Mouse (Mus musculus): ENCODE data around the gene Olfr685. TPM values are rescaled to one million over a fixed set of nuclear protein-coding genes. Genes with fewer than 3 reads are reported as not detected.

The Olfr685 gene
- polyA plus RNA-seq (2012; rRNA removed) = not detected in 2 replicates

DNA sequence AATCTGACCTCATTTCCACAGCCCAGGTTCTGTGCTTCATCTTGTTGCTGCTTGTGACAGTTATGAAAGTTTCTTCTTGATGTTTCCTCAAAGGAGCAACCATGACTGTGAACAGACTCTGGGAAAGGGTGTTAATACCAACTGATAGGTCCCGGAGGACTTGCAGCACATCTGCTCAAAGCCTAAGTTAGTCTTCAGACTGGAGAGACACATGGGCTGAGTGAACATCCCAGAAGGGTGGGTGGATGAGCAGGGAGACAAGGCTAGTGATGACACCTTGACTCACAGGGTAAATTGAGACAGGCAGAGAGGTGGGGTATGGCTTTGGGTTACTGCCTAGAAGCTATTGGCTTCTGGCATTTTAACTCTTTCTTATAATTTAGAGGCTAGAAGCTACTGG lies at the start of gene Olfr685:
Gene Olfr685, minus strand, starts transcription at position 101 of the 400 bp plus-strand sequence.
- WGBS = 82% methylated on average over 1 of the region's 1 CpGs
- TF ChIP-seq POLR2A (IDR thresholded peaks at IDR 0.05; ENCODE audit: low read depth, low read length) = no peak
- TF ChIP-seq CTCF (IDR thresholded peaks at IDR 0.05; ENCODE audit: extremely low read depth, insufficient read length, insufficient replicate concordance, low read depth, low read length) = no peak
- Histone ChIP-seq H3K36me3 (ENCODE audit: control insufficient read depth, insufficient read depth, low read length) (no peaks in the 10 kb centered on the region), H3K4me1 (ENCODE audit: control insufficient read depth, insufficient read depth, insufficient read length, low read length) (no peaks in the 10 kb centered on the region), H3K27ac (ENCODE audit: insufficient read depth, low read depth, low read length) (no peak within 1 kb of the TSS), H3K4me3 (ENCODE audit: low read depth, low read length) (no peak within 1 kb of the TSS), H3K27me3 (ENCODE audit: control insufficient read depth, insufficient read depth, low read length) (no peaks in the 10 kb centered on the region)

DNA sequence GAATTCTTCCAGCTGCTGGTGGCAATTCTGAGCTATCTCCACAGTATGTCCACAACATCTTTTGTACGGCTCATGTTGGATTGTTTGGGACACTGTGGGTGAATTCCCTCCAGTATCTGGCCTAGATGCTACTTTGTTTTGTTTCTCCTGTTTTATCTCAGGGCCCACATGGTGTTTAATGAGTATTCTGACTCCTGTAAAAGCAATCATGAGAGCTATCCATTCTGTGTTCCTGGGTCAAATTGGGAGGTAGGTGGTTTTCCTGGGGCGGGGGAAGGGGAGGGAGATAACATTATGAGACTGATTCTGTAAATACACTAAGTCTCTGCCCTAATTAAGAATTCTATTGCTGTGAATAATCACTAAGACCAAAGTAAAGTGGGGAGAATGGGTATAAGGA lies 43.6 kb upstream of the Olfr685 start:
- H3K36me3 ChIP-seq (ENCODE audit: control insufficient read depth, insufficient read depth, low read length) = no peaks in the 10 kb centered on the region
- TF ChIP-seq POLR2A (IDR thresholded peaks at IDR 0.05; ENCODE audit: low read depth, low read length) (no peak), CTCF (IDR thresholded peaks at IDR 0.05; ENCODE audit: extremely low read depth, insufficient read length, insufficient replicate concordance, low read depth, low read length) (no peak)
- H3K4me3 ChIP-seq (ENCODE audit: low read depth, low read length) = no peak overlapping the region
- 82% methylated on average over 2 of the region's 2 CpGs for WGBS
- no peaks in the 10 kb centered on the region for H3K27me3 ChIP-seq (ENCODE audit: control insufficient read depth, insufficient read depth, low read length)
- no peaks in the 10 kb centered on the region for H3K4me1 ChIP-seq (ENCODE audit: control insufficient read depth, insufficient read depth, insufficient read length, low read length)
- no peak overlapping the region for H3K27ac ChIP-seq (ENCODE audit: insufficient read depth, low read depth, low read length)

DNA sequence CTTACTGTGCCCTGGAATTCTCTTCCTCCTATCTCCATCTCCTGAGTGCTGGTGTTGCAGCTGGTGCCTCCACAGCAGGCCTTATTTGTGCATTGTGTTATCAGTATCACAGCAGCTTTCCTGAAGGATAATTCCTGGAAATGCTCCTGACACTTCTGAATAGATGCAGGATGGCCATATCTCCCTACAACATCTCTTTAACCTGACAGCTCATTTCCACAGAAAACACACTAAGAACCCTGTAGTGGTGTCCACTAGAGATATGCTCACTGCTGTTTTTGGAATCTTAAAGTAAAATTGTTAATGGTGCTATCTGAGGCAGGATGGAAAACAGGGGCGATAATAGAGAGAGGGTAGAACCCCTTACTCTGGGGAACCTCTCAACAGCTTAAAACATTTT lies 42.3 kb upstream of the Olfr685 start:
- no peaks in the 10 kb centered on the region for H3K36me3 ChIP-seq (ENCODE audit: control insufficient read depth, insufficient read depth, low read length)
- no peak for TF ChIP-seq CTCF (IDR thresholded peaks at IDR 0.05; ENCODE audit: extremely low read depth, insufficient read length, insufficient replicate concordance, low read depth, low read length)
- TF ChIP-seq POLR2A (IDR thresholded peaks at IDR 0.05; ENCODE audit: low read depth, low read length) = no peak
- WGBS = 79% methylated on average over 1 of the region's 1 CpGs
- H3K27ac ChIP-seq (ENCODE audit: insufficient read depth, low read depth, low read length) = no peak overlapping the region
- H3K27me3 ChIP-seq (ENCODE audit: control insufficient read depth, insufficient read depth, low read length) = no peaks in the 10 kb centered on the region
- H3K4me1 ChIP-seq (ENCODE audit: control insufficient read depth, insufficient read depth, insufficient read length, low read length) = no peaks in the 10 kb centered on the region
- H3K4me3 ChIP-seq (ENCODE audit: low read depth, low read length) = no peak overlapping the region

DNA sequence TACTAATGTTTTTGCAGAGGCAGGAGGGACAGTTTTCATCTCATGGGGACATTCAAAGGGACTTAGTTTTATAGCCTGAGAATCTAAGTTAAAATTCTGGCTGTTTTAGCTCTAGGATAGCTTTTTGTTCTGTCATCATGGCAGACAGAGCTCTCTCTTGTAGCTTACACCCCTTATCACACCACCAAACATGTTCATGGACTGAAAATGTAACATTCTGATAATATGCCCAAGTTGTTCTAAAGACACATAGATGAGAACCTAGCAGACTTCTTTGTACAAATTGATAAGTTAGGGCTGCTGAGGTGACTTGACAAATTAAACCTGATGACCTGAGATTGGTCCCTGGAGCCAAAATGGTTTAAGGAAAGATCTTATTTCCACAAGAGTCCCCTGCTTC lies 40.9 kb upstream of the Olfr685 start:
- Histone ChIP-seq H3K4me1 (ENCODE audit: control insufficient read depth, insufficient read depth, insufficient read length, low read length) (no peaks in the 10 kb centered on the region), H3K27ac (ENCODE audit: insufficient read depth, low read depth, low read length) (no peak overlapping the region), H3K27me3 (ENCODE audit: control insufficient read depth, insufficient read depth, low read length) (no peaks in the 10 kb centered on the region), H3K4me3 (ENCODE audit: low read depth, low read length) (no peak overlapping the region), H3K36me3 (ENCODE audit: control insufficient read depth, insufficient read depth, low read length) (no peaks in the 10 kb centered on the region)
- TF ChIP-seq CTCF (IDR thresholded peaks at IDR 0.05; ENCODE audit: extremely low read depth, insufficient read length, insufficient replicate concordance, low read depth, low read length) = no peak
- TF ChIP-seq POLR2A (IDR thresholded peaks at IDR 0.05; ENCODE audit: low read depth, low read length) = no peak

DNA sequence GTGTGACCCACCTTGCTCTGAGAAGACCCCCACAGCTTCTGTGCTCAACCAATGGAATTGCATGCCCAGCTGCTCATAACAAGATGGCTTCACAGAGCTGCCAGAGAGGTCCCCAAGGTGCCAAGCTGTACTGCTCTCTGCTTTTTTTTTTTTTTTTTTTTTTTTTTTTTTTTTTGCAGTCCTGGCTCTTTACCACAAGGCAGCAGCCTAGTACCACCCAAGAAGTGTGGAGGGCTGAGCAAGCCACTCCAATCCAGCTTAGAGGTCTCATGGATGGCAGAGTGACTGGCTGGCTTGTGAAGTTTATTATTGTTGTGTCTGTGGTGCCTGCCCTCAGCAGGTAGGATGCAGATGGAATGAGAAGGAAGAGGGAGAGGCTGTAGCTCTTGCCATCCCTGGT lies 40.3 kb upstream of the Olfr685 start:
- TF ChIP-seq CTCF (IDR thresholded peaks at IDR 0.05; ENCODE audit: extremely low read depth, insufficient read length, insufficient replicate concordance, low read depth, low read length) = no peak
- TF ChIP-seq POLR2A (IDR thresholded peaks at IDR 0.05; ENCODE audit: low read depth, low read length) = no peak
- Histone ChIP-seq H3K36me3 (ENCODE audit: control insufficient read depth, insufficient read depth, low read length) (no peaks in the 10 kb centered on the region), H3K27ac (ENCODE audit: insufficient read depth, low read depth, low read length) (no peak overlapping the region), H3K4me3 (ENCODE audit: low read depth, low read length) (no peak overlapping the region), H3K4me1 (ENCODE audit: control insufficient read depth, insufficient read depth, insufficient read length, low read length) (no peaks in the 10 kb centered on the region), H3K27me3 (ENCODE audit: control insufficient read depth, insufficient read depth, low read length) (no peaks in the 10 kb centered on the region)

DNA sequence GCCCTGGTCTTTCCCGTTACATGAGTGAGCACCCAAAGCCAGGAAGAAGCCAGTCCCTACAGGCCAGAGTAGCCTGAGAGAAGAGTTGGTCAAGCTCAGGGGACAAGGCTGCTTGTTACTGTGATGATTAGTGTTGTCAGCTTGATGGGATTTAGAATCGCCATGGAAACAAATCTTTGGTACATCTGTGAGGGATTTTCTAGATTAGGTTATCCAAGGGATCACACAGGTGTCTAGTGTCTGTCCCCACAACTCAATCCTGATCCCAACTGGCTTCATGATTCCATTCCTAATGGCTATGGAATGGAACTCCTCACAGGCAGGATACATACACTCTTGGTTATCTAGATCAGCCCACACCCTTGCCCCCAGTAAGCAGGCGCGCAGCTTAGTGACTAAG lies 32.5 kb upstream of the Olfr685 start:
- Histone ChIP-seq H3K27me3 (ENCODE audit: control insufficient read depth, insufficient read depth, low read length) (no peaks in the 10 kb centered on the region), H3K36me3 (ENCODE audit: control insufficient read depth, insufficient read depth, low read length) (no peaks in the 10 kb centered on the region), H3K4me1 (ENCODE audit: control insufficient read depth, insufficient read depth, insufficient read length, low read length) (no peaks in the 10 kb centered on the region), H3K27ac (ENCODE audit: insufficient read depth, low read depth, low read length) (no peak overlapping the region), H3K4me3 (ENCODE audit: low read depth, low read length) (no peak overlapping the region)
- WGBS = 75% methylated on average over 4 of the region's 4 CpGs
- no peak for TF ChIP-seq POLR2A (IDR thresholded peaks at IDR 0.05; ENCODE audit: low read depth, low read length)
- TF ChIP-seq CTCF (IDR thresholded peaks at IDR 0.05; ENCODE audit: extremely low read depth, insufficient read length, insufficient replicate concordance, low read depth, low read length) = no peak

DNA sequence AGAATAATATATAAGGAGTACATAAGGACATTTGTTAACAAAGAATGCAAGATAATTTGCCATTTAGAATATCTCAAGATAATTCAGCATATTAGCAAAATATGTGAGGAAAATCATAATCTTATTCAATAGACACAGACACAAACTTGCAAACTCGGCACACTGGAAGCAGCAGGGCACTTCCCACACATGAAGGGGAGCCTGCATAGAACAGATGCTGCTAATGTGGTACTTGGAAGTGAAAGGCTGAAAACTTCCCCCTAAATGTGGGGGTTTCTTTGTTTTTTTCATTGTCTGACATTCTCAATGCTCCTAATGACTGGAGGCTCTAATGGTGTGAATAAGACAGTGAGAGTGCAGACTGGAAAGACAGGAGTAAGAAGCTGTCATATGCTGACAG lies 28.9 kb upstream of the Olfr685 start:
- Histone ChIP-seq H3K36me3 (ENCODE audit: control insufficient read depth, insufficient read depth, low read length) (no peaks in the 10 kb centered on the region), H3K27me3 (ENCODE audit: control insufficient read depth, insufficient read depth, low read length) (no peaks in the 10 kb centered on the region), H3K4me3 (ENCODE audit: low read depth, low read length) (no peak overlapping the region), H3K27ac (ENCODE audit: insufficient read depth, low read depth, low read length) (no peak overlapping the region), H3K4me1 (ENCODE audit: control insufficient read depth, insufficient read depth, insufficient read length, low read length) (no peaks in the 10 kb centered on the region)
- TF ChIP-seq CTCF (IDR thresholded peaks at IDR 0.05; ENCODE audit: extremely low read depth, insufficient read length, insufficient replicate concordance, low read depth, low read length) = no peak
- TF ChIP-seq POLR2A (IDR thresholded peaks at IDR 0.05; ENCODE audit: low read depth, low read length) = no peak
- WGBS = 49% methylated on average over 1 of the region's 1 CpGs

DNA sequence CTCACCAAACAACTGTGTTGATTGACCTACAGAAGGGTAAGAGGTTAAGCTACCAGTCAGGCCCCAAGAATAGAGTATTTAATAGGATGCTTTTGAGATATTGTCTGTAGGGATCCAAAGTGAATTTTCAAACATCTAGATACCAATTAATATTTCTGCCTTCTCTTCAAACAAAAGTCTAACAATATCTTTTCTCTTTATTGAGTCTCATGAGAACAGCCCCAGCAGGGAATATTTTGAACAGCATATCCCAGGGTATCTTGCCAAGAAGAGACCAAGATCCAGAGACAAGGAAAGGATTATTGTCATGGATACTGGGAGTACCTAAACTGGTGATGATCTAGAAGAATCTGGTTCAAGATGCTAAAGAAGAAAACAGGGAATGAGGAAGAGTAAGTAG lies 21.6 kb upstream of the Olfr685 start, which contains the start of gene Olfr686:
Gene Olfr686, minus strand, starts transcription at position 101 of the 400 bp plus-strand sequence.
- H3K4me3 ChIP-seq (ENCODE audit: low read depth, low read length) = no peak within 1 kb of the TSS
- no peaks in the 10 kb centered on the region for H3K4me1 ChIP-seq (ENCODE audit: control insufficient read depth, insufficient read depth, insufficient read length, low read length)
- TF ChIP-seq CTCF (IDR thresholded peaks at IDR 0.05; ENCODE audit: extremely low read depth, insufficient read length, insufficient replicate concordance, low read depth, low read length) (no peak), POLR2A (IDR thresholded peaks at IDR 0.05; ENCODE audit: low read depth, low read length) (no peak)
- no peaks in the 10 kb centered on the region for H3K36me3 ChIP-seq (ENCODE audit: control insufficient read depth, insufficient read depth, low read length)
- H3K27ac ChIP-seq (ENCODE audit: insufficient read depth, low read depth, low read length) = no peak within 1 kb of the TSS
- no peaks in the 10 kb centered on the region for H3K27me3 ChIP-seq (ENCODE audit: control insufficient read depth, insufficient read depth, low read length)

All from small intestine, adult 2 months (tissue).